Mouse (Mus musculus) brain, embryonic 14.5 days (tissue): ENCODE results near the gene Flad1.

ENCODE experiments used
- CTCF ChIP-seq: fragments of 200-500 bp; IDR thresholded peaks from 2 replicates; pipeline ENCODE4 v1.5.1; 2012; ENCODE audit warnings: inconsistent platforms, mild to moderate bottlenecking, moderate library complexity, borderline replicate concordance; ENCODE audit not compliant: insufficient read depth, insufficient read length; ENCODE audit errors: extremely low read depth
- POLR2A ChIP-seq: fragments of 200-500 bp; IDR thresholded peaks from 2 replicates; pipeline ENCODE4 v1.6.1; 2012; ENCODE audit warnings: mild to moderate bottlenecking, inconsistent platforms, borderline replicate concordance; ENCODE audit not compliant: poor library complexity, insufficient read depth, insufficient read length, severe bottlenecking; ENCODE audit errors: extremely low read depth

DNA sequence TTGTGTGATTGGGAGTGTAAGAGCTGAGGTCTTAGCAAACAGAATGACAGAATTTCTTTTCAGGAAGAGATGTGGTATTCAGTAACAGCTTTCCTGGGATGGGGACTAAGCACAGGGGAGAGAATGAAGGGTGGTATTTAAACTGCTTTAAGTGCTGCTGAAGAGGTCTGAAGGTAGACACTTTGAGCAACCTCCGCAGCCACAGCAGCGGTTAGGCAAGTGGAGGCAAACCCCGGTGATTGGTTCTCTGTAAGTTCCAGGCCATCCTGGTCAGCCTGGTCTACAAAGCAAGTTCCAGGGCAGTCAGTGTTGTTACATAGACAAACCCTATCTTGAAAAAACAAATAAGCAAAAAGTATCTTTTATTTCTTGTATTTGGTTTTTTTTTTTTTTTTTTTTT is 8.3 kb upstream of the Flad1 start:
- TF ChIP-seq POLR2A (no peak), CTCF (no peak)
